Mouse (Mus musculus) neural tube, embryonic 12.5 days (tissue): ENCODE data around the gene Metrn. TPM values are rescaled to one million over a fixed set of nuclear protein-coding genes. Genes with fewer than 3 reads are reported as not detected.
"Not testable (repeated sequence)": the region's sequence is repeated elsewhere in the genome, so short reads cannot be mapped to it uniquely, and the experiment has no call there.

Experiments used
- ATAC-seq: fragments of 200-750 bp; cut with Nextera tagmentation; 2 replicates; pipeline ENCODE4 v1.8.0; 2017; ENCODE audit warnings: low read depth, mild to moderate bottlenecking, moderate TSS enrichment, moderate library complexity; ENCODE audit not compliant: low FRiP score
- H3K27ac ChIP-seq: fragments of 300-500 bp; sonication (generic); 2 replicates; pipeline ENCODE4 v1.5.1; 2016
- H3K27me3 ChIP-seq: fragments of 300-500 bp; sonication (generic); replicated peaks from 2 replicates; pipeline ENCODE4 v1.6.1; 2016; ENCODE audit warnings: mild to moderate bottlenecking
- H3K36me3 ChIP-seq: fragments of 300-500 bp; sonication (generic); 2 replicates; pipeline ENCODE4 v1.6.1; 2016; ENCODE audit warnings: mild to moderate bottlenecking
- H3K4me1 ChIP-seq: fragments of 300-500 bp; sonication (generic); 2 replicates; pipeline ENCODE4 v1.6.1; 2016
- H3K4me2 ChIP-seq: fragments of 300-500 bp; sonication (generic); replicated peaks from 2 replicates; pipeline ENCODE4 v1.6.1; 2016; ENCODE audit warnings: mild to moderate bottlenecking
- H3K4me3 ChIP-seq: fragments of 300-500 bp; sonication (generic); 2 replicates; pipeline ENCODE4 v1.5.1; 2016
- H3K9ac ChIP-seq: fragments of 300-500 bp; sonication (generic); 2 replicates; pipeline ENCODE4 v1.6.1; 2016; ENCODE audit warnings: mild to moderate bottlenecking
- H3K9me3 ChIP-seq: fragments of 300-500 bp; sonication (generic); 2 replicates; pipeline ENCODE4 v1.6.1; 2016; ENCODE audit warnings: mild to moderate bottlenecking
- WGBS: fragments of 180-500 bp; shearing (Covaris S2); methylation state at CpG from one replicate; pipeline ENCODE4 v1.1.7; 2016; 5-methylcytosine and 5-hydroxymethylcytosine counted together
- polyA plus RNA-seq: library from polyadenylated mRNA; unstranded; fragments of >200 nt; fragmentation: Nextera tagmentation; extraction: Ambion mirVana; gene quantifications from 2 replicates; pipeline ENCODE4 v1.2.1, GENCODE M21; 2016

Metrn gene
- polyA plus RNA-seq, 1 experiment from 2014 or later = 80.7 TPM

- no peak overlapping the region for H3K27ac ChIP-seq
- WGBS = 1% methylated on average over 20 of the region's 20 CpGs
- peaks cover 24% of the 10 kb centered on the region for H3K36me3 ChIP-seq
- ATAC-seq = no peak
- no peaks in the 10 kb centered on the region for H3K9me3 ChIP-seq
- peaks cover 31% of the 10 kb centered on the region for H3K4me1 ChIP-seq
- H3K27me3 ChIP-seq = peaks cover 32% of the 10 kb centered on the region
- no peak overlapping the region; the same call in 1 of the 2 replicates for H3K9ac ChIP-seq
- H3K4me2 ChIP-seq = peak overlapping the region; percentile 34
- no peak overlapping the region for H3K4me3 ChIP-seq
Measured at GRCm38 (mm10) chr17:25813471-25813870, 16.5 kb upstream of the Metrn start.

GRCm38 (mm10) chr17:25810890-25811289 is 14.0 kb upstream of the Metrn start:
- no peak for ATAC-seq
- H3K4me1 ChIP-seq = peaks cover 36% of the 10 kb centered on the region
- no peak overlapping the region for H3K9ac ChIP-seq
- WGBS = 78% methylated on average over 4 of the region's 4 CpGs
- peaks cover 3% of the 10 kb centered on the region; the same call in 1 of the 2 replicates for H3K36me3 ChIP-seq
- H3K4me2 ChIP-seq = peak overlapping the region; percentile 86
- H3K27ac ChIP-seq = no peak overlapping the region
- peaks cover 12% of the 10 kb centered on the region for H3K27me3 ChIP-seq
- H3K9me3 ChIP-seq = no peaks in the 10 kb centered on the region
- no peak overlapping the region for H3K4me3 ChIP-seq

- no peaks in the 10 kb centered on the region for H3K9me3 ChIP-seq
- H3K36me3 ChIP-seq = peaks cover 3% of the 10 kb centered on the region; the same call in 1 of the 2 replicates
- peaks cover 12% of the 10 kb centered on the region for H3K27me3 ChIP-seq
- peak overlapping the region; percentile 87 for H3K9ac ChIP-seq
- peaks cover 36% of the 10 kb centered on the region for H3K4me1 ChIP-seq
- WGBS = 7% methylated on average over 25 of the region's 25 CpGs
- peak overlapping the region; percentile 77 for H3K4me3 ChIP-seq
- ATAC-seq = peak; percentile 61
- peak overlapping the region; percentile 86 for H3K4me2 ChIP-seq
- H3K27ac ChIP-seq = peak overlapping the region; percentile 90
Measured at GRCm38 (mm10) chr17:25809606-25810340, 12.8 kb upstream of the Metrn start.

- H3K27ac ChIP-seq = peak within 1 kb of the TSS; percentile 90
- peak within 1 kb of the TSS; percentile 86 for H3K4me2 ChIP-seq
- H3K9me3 ChIP-seq = no peaks in the 10 kb centered on the region
- H3K9ac ChIP-seq = peak within 1 kb of the TSS; percentile 87
- ATAC-seq = peak; percentile 80
- peaks cover 12% of the 10 kb centered on the region for H3K27me3 ChIP-seq
- peaks cover 3% of the 10 kb centered on the region; the same call in 1 of the 2 replicates for H3K36me3 ChIP-seq
- H3K4me1 ChIP-seq = peaks cover 36% of the 10 kb centered on the region
- peak within 1 kb of the TSS; percentile 77 for H3K4me3 ChIP-seq
- WGBS = under 1% methylated on average over 94 of the region's 100 CpGs
Measured at GRCm38 (mm10) chr17:25808789-25809605, 12.1 kb upstream of the Metrn start, which contains the start of gene Fbxl16. Fbxl16 (plus strand) TSS chr17:25809085.

- Histone ChIP-seq H3K4me1 (peaks cover 39% of the 10 kb centered on the region), H3K9me3 (no peaks in the 10 kb centered on the region), H3K27me3 (peaks cover 12% of the 10 kb centered on the region), H3K27ac (peak overlapping the region; percentile 90; the same call in 1 of the 2 replicates), H3K4me3 (no peak overlapping the region), H3K9ac (peak overlapping the region; percentile 87; the same call in 1 of the 2 replicates), H3K4me2 (peak overlapping the region; percentile 86), H3K36me3 (peaks cover 3% of the 10 kb centered on the region; the same call in 1 of the 2 replicates)
- ATAC-seq = no peak
- 34% methylated on average over 5 of the region's 5 CpGs for WGBS
Measured at GRCm38 (mm10) chr17:25808028-25808427, 11.1 kb upstream of the Metrn start.

GRCm38 (mm10) chr17:25807452-25807851 is 10.5 kb upstream of the Metrn start:
- peaks cover 12% of the 10 kb centered on the region for H3K27me3 ChIP-seq
- 54% methylated on average over 2 of the region's 2 CpGs for WGBS
- not testable (repeated sequence) for H3K9ac ChIP-seq, H3K27ac ChIP-seq, H3K4me2 ChIP-seq, H3K36me3 ChIP-seq, ATAC-seq, H3K4me3 ChIP-seq, H3K9me3 ChIP-seq
- peaks cover 39% of the 10 kb centered on the region for H3K4me1 ChIP-seq

- Histone ChIP-seq H3K4me2 (no peak overlapping the region), H3K9ac (no peak overlapping the region), H3K9me3 (no peaks in the 10 kb centered on the region), H3K27ac (no peak overlapping the region), H3K27me3 (peaks cover 9% of the 10 kb centered on the region), H3K4me3 (no peak overlapping the region), H3K4me1 (peaks cover 44% of the 10 kb centered on the region), H3K36me3 (no peaks in the 10 kb centered on the region)
- whole genome bisulfite sequencing = 71% methylated on average over 4 of the region's 4 CpGs
- ATAC-seq = no peak
Measured at GRCm38 (mm10) chr17:25806507-25806906, 9.6 kb upstream of the Metrn start.

GRCm38 (mm10) chr17:25802825-25803517 is 6.0 kb upstream of the Metrn start:
- Histone ChIP-seq H3K9ac (0 out of 2 replicates have a peak overlapping the region, but pooled peaks have one; percentile 26), H3K9me3 (no peaks in the 10 kb centered on the region), H3K27me3 (no peaks in the 10 kb centered on the region), H3K27ac (peak overlapping the region; percentile 77), H3K4me1 (peaks cover 20% of the 10 kb centered on the region), H3K4me2 (peak overlapping the region; percentile 41), H3K36me3 (no peaks in the 10 kb centered on the region), H3K4me3 (no peak overlapping the region)
- ATAC-seq = peak; percentile 93
- WGBS = 8% methylated on average over 10 of the region's 10 CpGs

GRCm38 (mm10) chr17:25801029-25801428 is 4.1 kb upstream of the Metrn start:
- WGBS = 9% methylated on average over 6 of the region's 6 CpGs
- H3K27me3 ChIP-seq = no peaks in the 10 kb centered on the region
- no peaks in the 10 kb centered on the region for H3K36me3 ChIP-seq
- no peak for ATAC-seq
- no peak overlapping the region for H3K27ac ChIP-seq
- H3K4me2 ChIP-seq = no peak overlapping the region
- H3K9me3 ChIP-seq = no peaks in the 10 kb centered on the region
- H3K4me3 ChIP-seq = no peak overlapping the region
- peaks cover 32% of the 10 kb centered on the region for H3K4me1 ChIP-seq
- no peak overlapping the region for H3K9ac ChIP-seq

GRCm38 (mm10) chr17:25796211-25796771 is 645 bp downstream of the Metrn start:
- no peaks in the 10 kb centered on the region for H3K36me3 ChIP-seq
- H3K4me3 ChIP-seq = peak overlapping the region; percentile 80
- H3K9ac ChIP-seq = peak overlapping the region; percentile 72
- WGBS = under 1% methylated on average over 37 of the region's 37 CpGs
- H3K4me1 ChIP-seq = peaks cover 52% of the 10 kb centered on the region
- no peaks in the 10 kb centered on the region for H3K9me3 ChIP-seq
- H3K27ac ChIP-seq = peak overlapping the region; percentile 47
- H3K4me2 ChIP-seq = peak overlapping the region; percentile 95
- ATAC-seq = 0 out of 2 replicates have a peak, but pooled peaks have one; percentile 5
- no peaks in the 10 kb centered on the region for H3K27me3 ChIP-seq

- H3K9me3 ChIP-seq = no peaks in the 10 kb centered on the region
- peak within 1 kb of the TSS; percentile 80 for H3K4me3 ChIP-seq
- no peak for ATAC-seq
- H3K27me3 ChIP-seq = no peaks in the 10 kb centered on the region
- H3K36me3 ChIP-seq = no peaks in the 10 kb centered on the region
- peak within 1 kb of the TSS; percentile 72 for H3K9ac ChIP-seq
- H3K4me1 ChIP-seq = peaks cover 59% of the 10 kb centered on the region
- under 1% methylated on average over 6 of the region's 6 CpGs for WGBS
- H3K27ac ChIP-seq = peak within 1 kb of the TSS; percentile 47
- peak within 1 kb of the TSS; percentile 95 for H3K4me2 ChIP-seq
Measured at GRCm38 (mm10) chr17:25795609-25796092, 1.3 kb downstream of the Metrn start, which contains the start of gene AC134908.4. AC134908.4 (minus strand) TSS chr17:25795659.
